Mouse (Mus musculus) erythroid progenitor cell, adult 5-6 weeks (primary cell): Measurements from ENCODE around the gene Hvcn1. TPM values are rescaled to one million over a fixed set of nuclear protein-coding genes. Genes with fewer than 3 reads are reported as not detected.
"Not testable (repeated sequence)": the region's sequence is repeated elsewhere in the genome, so short reads cannot be mapped to it uniquely, and the experiment has no call there.

ENCODE experiments used
- ATAC-seq: replicated peaks from 2 replicates; pipeline ENCODE4 v1.8.0; 2016; ENCODE audit warnings: moderate number of reproducible peaks, mild to moderate bottlenecking, moderate TSS enrichment, inconsistent platforms; ENCODE audit not compliant: poor library complexity, low FRiP score, severe bottlenecking
- total RNA-seq, 2 experiments: library from RNA; stranded (forward) in 1 of 2; stranded (reverse) in 1 of 2; fragments of 150-400 nt in 1 of 2; fragments of 186-747, 209-891 nt in 1 of 2; gene quantifications; 2 replicates each; pipeline versions ENCODE4 v1.2.3 to v1.2.4; 2015 to 2017; ENCODE audit warnings: low replicate concordance in 2 of 2

Hvcn1 gene
- total RNA-seq, 2 experiments from 2014 or later = 17.3 to 29.8 TPM

DNA sequence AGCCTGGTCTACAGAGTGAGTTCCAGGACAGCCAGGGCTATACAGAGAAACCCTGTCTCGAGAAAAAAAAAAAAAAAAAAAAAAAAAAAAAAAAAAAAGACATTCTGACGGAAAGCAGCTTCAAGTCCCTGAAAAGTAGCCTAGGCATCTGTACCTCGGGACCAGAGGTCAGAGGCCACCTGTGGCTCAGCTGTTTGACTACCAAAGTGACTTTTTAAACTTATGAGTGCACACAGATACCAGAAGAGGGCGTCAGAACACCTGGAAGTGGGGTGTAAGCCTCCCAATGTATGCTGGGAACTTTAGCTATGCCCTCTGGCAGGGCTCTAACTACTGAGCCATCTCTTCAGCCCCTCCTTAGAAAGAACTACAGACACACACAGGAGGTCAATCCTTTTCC lies 14.3 kb upstream of the Hvcn1 start:
- no peak for ATAC-seq

DNA sequence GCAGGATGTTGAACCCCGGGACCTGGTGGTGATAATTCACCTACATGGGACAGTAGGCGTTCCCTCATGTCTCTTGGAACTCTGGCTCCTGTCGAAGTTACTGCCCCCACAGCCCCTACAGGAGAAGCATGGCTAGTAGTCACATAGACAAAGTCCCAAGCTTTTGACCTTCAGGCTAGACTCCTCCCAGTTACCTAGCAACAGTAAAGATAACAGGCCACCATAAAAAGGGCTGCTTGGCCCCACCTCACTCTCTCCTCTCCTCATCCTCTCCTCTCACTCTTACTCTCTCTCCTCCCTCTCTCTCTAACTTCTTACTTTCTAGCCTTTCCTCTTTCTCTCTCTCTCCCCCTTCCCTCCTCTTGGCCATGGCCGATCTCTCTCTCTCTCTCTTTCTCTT lies 5.7 kb upstream of the Hvcn1 start:
- ATAC-seq = no peak

GRCm38 (mm10) chr5:122201904-122202303 lies 4.7 kb upstream of the Hvcn1 start:
- no peak for ATAC-seq

GRCm38 (mm10) chr5:122204180-122204579 lies 2.4 kb upstream of the Hvcn1 start:
- ATAC-seq = no peak

- no peak for ATAC-seq
Observed at GRCm38 (mm10) chr5:122208909-122209308, 2.3 kb downstream of the Hvcn1 start.

GRCm38 (mm10) chr5:122209591-122210368 lies 3.2 kb downstream of the Hvcn1 start:
- ATAC-seq = no peak

DNA sequence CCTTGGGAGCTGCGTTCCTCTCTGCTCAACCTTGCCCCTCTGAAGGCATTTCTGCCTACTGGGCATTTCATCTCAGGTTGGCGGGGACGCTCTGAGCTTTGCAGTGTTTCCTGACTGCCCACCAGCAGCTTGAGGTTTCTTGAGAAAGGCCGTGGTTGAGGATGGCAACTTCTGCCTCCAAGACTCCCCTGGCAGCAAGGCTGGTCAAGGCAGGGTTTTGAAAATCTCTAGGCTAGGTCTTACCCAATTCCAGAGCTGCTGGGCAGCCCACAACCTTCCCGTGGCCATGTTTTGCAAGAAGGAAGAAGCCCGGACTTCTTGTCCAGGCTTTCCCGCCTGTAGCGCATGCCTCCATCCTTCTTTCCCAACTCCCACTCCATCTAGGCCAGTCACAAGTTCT lies 4.3 kb downstream of the Hvcn1 start:
- ATAC-seq = no peak

DNA sequence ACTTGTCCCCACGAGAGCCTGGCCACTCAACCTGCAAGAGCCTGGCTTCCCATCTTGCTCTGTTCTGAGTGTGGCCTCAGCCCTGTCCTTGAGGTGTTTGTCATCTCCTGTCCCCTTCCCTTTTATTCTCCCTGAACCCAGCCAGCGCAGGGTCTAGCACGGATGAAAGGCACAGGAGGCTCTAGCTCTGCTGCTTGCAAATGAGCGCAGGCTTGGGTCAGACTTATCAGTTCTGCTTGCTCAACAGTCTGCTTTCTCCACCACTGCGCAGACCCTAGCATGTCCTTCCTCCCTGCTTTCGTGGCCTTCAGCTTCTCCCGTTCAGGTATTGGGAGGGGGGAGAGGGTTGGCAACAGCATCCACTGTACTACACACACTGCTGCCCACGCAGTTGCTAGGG lies 5.5 kb downstream of the Hvcn1 start:
- ATAC-seq = no peak

GRCm38 (mm10) chr5:122212820-122213219 lies 6.2 kb downstream of the Hvcn1 start:
- ATAC-seq = not testable (repeated sequence)

DNA sequence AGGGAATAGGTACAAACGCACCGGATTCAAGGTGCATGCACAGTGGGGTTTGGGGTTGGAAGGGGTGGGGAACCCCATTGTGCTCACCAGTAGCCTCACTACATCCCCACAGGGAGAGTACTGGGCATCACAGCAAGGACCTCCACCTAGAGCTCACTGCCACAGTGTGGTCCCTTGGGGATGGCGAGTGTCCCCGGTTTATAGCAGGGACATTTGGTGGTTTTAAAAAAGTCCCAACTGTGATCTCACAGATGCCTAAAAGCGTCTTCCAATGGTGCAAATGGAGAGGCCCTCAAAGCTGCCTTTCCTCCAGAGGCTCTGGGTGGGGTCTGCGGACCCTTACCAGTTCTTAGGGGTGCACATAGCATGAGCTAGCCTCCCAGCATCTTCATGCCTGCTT lies 7.3 kb downstream of the Hvcn1 start:
- ATAC-seq = no peak

DNA sequence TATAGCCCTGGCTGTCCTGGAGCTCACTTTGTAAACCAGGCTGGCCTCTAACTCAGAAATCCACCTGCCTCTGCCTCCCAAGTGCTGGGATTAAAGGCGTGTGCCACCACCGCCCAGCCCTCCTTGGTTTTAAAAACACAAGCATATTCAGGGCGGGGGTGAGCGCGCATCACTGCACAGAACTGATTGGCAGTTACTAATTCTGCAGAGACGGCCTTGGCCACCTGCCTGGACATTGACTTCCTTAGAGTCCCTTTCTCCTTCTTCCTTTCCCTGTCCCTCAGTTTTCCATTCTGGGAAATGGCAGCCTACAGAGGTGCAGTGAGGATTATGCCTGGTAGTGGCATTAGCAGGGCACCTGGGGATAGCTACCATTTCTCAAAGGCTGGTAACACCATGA lies 11.0 kb downstream of the Hvcn1 start:
- no peak for ATAC-seq

DNA sequence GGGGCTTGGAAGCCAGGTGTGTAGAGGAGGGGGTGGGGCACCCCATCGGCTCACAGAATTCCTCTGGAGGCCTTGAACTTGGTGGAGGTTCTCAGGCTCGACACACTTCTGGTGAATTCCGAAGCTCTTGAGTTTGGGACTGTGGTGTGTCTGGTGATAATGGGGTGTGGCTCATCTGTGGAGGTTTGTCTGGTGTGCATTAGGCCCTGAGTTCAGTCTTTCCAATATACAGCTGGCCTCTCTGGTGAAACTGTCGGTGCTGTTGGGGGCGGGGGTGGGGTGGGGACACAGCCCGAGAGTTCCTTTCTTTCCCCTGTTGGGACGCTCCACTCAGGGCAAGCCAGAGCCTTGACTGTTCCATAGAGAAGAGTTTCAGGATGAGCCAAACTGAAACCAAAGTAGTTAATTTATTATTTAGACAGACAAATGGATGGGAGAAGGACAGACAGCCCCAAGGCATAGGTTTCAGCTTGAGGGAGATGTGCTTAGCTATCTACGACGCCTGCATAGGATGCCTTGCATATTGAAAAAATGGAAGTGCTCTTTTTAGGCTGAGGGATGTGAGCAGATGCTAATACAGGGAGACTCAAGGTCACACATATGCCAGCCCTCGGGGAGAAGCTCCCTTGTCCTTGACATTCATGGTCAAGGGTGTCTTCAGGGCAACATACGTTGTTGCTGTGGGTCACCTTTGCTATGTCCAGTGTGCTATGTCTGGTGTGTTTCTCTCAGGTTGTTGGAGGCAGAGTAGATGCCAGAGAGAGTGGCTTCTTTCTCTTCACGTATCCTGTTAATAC lies 11.7 kb downstream of the Hvcn1 start:
- no peak for ATAC-seq

GRCm38 (mm10) chr5:122218928-122219327 lies 12.3 kb downstream of the Hvcn1 start:
- ATAC-seq = no peak

GRCm38 (mm10) chr5:122219655-122220629 lies 13.3 kb downstream of the Hvcn1 start:
- no peak for ATAC-seq

DNA sequence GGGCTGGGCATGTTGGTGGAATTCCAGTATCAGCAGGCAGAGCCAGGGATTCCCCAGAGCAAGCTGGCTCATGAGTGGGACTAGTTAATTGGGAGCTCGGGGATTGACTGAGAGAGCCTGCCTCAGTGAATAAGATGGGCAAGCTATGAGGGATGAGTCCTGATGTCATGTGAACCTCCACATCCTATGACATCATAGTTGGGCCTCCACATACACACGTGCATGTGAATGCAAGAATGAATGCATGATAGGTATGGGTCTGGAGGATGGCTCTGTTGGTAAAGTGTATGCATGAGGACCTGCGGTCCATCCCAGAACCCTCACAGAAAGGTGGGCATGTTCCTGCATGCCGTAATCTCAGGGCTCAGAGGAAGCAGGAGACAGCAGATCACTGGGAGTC lies 14.5 kb downstream of the Hvcn1 start:
- no peak for ATAC-seq

- ATAC-seq = no peak
Observed at GRCm38 (mm10) chr5:122224291-122224690, 17.7 kb downstream of the Hvcn1 start.

GRCm38 (mm10) chr5:122228271-122228765 lies 21.7 kb downstream of the Hvcn1 start:
- no peak for ATAC-seq

DNA sequence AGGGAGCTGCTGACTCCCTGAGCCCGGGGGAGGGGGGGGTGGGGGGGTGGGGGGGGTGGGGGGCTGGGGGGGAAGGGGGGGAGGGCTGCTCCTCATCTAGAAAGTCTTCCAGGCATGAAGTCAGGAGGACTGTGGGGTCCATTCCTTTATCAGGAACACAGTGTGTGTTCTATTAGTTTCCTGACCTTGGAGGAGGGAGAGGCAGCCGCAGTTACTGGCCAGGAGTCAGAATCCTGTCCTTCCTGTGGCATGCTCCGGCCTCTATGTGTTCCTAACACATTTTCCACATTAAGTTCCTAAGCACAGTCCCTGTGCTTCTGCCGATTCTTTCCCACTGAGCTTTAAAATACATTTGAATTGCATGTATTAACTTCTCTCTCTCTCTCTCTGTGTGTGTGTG lies 22.2 kb downstream of the Hvcn1 start:
- no peak for ATAC-seq

GRCm38 (mm10) chr5:122230816-122231215 lies 24.2 kb downstream of the Hvcn1 start:
- no peak for ATAC-seq

- no peak for ATAC-seq
Observed at GRCm38 (mm10) chr5:122231431-122231830, 24.8 kb downstream of the Hvcn1 start.
